Mouse (Mus musculus) c-Kit-positive CD71-negative TER-119-negative erythroid progenitor cells, embryonic 14.5 days (primary cell): Measurements from ENCODE around the gene Plvap.
A peak's percentile ranks its signal among the peaks of the same experiment; 100 is the strongest.

ENCODE experiments used
- DNase-seq: peaks from one replicate; pipeline ENCODE4 v3.0.0-alpha.2; 2013; ENCODE audit warnings: low read depth

Gene Plvap

GRCm38 (mm10) chr8:71464513-71465500, 46.7 kb downstream of the Plvap start, which contains the start of gene Mrpl34:
Gene Mrpl34, plus strand, starts transcription at chr8:71464959.
- peak; percentile 100 for DNase-seq

DNA sequence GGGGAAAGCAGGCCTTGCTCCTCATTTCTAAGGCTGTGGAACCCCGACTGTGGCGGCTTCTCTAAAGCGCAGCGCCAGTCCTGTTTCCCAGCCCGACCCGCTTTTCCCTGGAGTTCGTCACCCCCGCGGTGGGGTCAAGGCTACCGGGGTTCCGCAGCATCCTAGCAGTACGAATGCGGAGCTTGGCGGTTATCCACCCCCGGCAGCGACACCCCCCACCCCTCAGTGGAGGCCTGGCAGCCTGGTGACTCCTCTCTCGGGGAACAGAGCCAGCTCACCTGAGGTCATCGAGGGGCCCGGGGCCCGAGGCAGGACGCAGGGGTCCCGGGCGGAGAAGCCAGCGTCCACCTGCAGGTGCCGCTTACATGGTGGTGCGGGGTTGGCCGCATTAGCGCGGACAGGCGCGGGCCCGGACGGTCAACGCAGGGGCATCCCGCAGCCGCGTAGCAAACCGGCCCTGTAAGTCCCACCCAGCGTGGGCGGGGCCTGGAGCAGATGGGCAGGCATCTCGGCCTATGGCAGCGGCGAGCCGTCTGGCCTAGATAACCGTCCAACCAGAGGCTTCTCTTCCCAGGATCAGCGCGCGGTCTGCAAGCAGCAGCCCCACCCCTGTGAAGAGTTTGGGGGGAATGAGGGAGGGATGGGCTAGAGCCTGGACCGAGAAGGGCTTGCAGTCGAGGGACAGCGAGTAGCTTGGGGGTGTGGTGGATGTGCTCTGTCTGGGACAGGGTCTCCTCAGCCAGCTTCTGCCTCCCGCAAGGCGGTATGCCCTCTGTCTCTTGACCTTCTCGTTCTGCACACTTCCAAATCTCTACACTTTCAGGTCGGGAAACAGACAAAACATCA, 48.1 kb downstream of the Plvap start, which contains the start of gene Abhd8:
Gene Abhd8 (minus strand): TSS at position 468 of the 846 bp plus-strand sequence.
- peak; percentile 86 for DNase-seq

DNA sequence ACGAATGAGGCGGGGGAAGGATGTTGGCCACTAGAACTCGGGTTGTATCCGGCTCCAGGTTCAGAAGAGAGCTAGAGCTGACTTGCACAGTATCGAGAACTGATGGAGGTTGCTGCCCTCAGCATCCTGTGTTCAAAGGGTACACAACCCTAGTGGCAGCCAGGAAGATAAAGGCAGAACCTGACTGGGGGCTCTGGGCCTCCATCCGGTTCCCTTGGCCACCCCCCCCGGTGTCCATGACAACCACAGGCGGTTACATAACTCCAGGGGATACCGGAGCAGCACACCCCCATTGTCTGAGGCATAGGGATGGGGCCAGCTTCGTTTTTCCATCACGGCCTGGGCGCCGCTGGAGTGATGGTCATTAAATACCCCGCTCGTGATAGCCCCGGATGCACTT, 48.8 kb downstream of the Plvap start:
- DNase-seq: no peak

DNA sequence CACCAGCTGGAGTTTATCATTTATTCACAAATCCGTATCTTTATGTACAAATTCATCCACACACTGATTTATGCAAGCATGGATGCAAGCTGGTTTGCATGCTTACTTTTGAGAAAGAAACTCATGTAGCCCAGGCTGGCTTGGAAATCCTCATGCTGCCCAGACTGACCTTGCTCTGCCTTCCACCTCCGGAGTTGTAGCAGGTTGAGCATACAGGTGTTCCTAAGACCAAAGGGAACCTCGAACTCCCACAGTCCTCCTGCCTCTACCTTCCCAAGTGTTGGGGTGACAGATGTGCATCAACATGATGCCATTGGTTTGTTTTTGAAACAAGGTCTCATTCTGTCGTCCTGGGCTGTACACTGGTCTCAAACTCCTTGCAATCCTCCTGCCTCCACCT, 49.4 kb downstream of the Plvap start:
- no peak for DNase-seq

DNA sequence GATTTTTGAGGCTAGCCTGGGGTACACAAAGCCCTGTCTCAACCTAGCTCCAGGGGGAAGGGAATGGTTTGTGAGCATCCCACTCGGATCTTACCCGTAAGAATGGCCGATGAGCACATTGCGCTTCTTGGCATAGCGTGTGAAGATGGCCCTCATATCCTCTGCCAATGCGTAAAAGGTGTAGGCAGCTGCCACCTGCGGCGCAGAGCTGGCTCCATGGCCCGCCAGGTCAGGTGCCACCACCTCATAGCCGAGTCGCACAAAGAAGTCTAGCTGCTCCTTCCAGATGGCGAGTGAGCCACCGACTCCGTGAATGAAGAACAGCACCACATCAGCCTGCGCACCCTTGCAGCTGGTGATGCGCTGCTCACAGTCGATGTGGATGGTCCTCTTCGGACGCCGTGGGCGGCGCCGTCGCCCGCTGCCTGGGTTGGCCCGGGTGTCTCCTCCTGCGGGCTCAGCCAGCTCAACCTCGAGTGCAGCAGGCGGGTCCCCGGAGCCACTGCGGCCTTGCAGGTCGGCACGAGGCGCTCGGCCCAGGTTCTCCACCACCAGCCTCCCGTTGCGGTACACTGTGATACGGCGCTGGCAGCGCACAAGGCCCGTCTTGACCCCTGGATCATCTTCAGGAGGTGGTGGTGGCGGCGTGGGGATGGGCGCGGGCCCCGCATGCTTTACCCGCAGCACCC, 50.3 kb downstream of the Plvap start:
- no peak for DNase-seq

- no peak for DNase-seq
Measured at GRCm38 (mm10) chr8:71460716-71461115, 50.8 kb downstream of the Plvap start.

- no peak for DNase-seq
Measured at GRCm38 (mm10) chr8:71457659-71458270, 53.8 kb downstream of the Plvap start.

GRCm38 (mm10) chr8:71456906-71457305, 54.6 kb downstream of the Plvap start:
- no peak for DNase-seq

- no peak for DNase-seq
Measured at GRCm38 (mm10) chr8:71454668-71455067, 56.9 kb downstream of the Plvap start.

DNA sequence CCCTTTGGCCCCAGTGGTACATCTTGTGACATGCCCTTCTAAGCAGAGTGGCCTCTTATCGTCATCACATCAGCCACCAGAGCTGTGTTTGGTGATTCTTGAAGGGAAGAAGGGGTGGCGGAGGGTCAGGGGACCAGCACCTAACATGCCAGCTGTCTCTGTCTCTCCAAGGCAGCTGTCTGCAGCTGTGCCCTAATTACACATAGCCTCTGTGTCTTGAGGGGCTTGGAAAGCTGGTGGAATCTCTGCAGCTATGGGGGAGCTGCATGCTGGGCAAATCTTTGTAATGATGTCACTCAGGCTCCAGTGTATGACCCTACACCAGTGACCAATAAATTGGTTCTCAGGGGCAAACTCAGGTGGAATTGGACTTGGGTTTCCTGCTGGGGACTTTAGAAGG, 58.9 kb downstream of the Plvap start:
- DNase-seq: no peak

GRCm38 (mm10) chr8:71451777-71452176, 59.8 kb downstream of the Plvap start:
- no peak for DNase-seq

DNA sequence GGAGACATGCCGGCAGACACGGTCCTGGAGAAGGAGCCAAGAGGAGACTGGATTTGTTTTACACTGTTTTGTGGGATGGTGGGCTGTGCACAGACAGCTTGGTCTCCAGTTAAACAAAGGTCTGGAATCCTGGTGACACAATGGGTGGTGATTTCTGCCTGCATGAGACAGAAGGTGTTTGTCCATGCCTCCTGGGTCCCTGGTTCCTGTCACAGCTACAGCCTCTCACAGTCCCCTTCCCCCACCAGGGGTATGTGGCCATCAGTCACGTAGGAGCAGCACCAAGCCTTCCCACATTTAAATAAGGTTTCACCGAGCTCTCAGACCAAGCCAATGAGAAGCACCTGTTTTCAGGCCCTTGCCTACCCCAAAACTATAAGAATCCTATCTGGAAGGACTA, 60.2 kb downstream of the Plvap start:
- DNase-seq: no peak
